Mouse (Mus musculus) central nervous system, embryonic 11.5 days (tissue): Measurements from ENCODE around the gene Tmprss12. TPM values are rescaled to one million over a fixed set of nuclear protein-coding genes. Genes with fewer than 3 reads are reported as not detected.

Experiments
- polyA plus RNA-seq: library from polyadenylated mRNA; depleted of rRNA; stranded (reverse); fragments of >200 nt; gene quantifications from 2 replicates; pipeline ENCODE4 v1.2.3, GENCODE M21; 2012; rRNA removed

The Tmprss12 gene
- not detected in 2 replicates for polyA plus RNA-seq

GRCm38 (mm10) chr15:100280626-100281025 is at the start of gene Tmprss12:
Gene Tmprss12, plus strand, starts transcription at chr15:100280837.

DNA sequence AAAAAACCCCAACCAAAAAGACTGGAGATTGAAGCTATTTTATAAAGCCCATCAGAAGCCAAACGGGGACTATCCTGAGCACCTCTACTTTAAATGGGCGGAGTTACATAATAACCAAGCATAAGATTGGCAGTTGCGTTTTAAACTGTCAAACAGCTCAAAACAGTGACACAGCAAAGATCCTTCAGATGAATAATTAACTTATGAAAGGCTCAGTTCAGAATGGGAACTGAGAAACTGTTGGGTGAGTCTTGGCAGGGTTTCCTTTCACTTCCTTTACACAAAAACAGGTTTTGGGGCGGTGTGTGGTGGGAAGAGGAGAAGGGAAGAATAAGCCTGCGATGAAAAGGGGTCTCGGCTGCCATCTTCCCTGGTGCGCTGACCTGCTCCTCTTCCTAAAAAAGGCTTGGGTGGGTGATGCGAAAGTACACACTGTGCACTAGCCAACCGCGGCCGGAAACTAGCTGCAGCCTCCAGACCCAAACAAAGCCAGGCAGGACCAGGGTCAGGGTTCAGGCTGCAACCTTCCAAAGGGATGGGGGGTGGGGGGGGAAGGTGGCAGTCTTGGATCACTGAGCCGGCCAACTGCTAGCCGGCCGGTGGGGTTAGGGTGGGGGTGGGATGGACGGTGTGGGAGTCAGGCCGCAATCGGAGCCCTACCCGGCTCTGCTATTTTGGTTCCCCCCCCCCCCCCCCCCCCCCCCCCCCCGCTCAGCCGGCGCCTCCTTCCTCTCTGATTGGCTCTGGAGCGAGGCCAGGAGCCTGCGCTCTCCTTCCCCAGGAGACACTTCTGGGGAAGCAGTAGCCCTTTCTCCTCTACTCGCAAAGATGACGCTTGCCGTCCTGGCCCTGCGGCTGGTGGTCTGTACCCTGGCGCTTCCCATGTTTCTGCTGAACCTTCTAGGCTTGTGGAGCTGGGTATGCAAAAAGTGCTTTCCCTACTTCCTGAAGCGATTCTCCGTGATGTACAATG is 23.7 kb downstream of the Tmprss12 start, which contains the start of gene Mettl7a1:
Gene Mettl7a1, plus strand, starts transcription at position 122 of the 973 bp plus-strand sequence.

DNA sequence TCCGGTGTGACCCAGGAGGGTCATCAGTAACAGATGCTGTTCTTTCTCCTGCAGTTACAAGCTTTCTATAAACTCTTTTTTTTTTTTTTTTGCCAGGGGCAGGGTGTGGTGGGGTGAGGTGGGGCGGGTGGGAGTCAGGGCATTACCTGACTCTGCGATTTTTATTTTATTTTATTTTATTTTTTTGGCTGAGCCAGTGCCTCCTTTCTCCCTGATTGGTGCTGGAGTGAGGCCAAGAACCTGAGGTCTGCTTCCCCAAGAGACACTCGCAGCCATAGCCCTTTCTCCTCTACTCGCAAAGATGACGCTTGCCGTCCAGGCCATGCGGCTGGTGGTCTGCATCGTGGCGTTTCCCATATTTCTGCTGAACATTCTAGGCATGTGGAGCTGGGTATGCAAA is 54.0 kb downstream of the Tmprss12 start, which contains the start of gene Mettl7a3:
Gene Mettl7a3, plus strand, starts transcription at position 301 of the 400 bp plus-strand sequence.

Other genes with a start within 250 kb of the Tmprss12 start
- 21.7 and 22.6 TPM in 2 replicates for gene Dip2b, start 242.2 kb upstream of the Tmprss12 start, polyA plus RNA-seq
- gene Atf1, start 53.0 kb upstream of the Tmprss12 start, polyA plus RNA-seq, result 34.1 and 35.2 TPM in 2 replicates
- 11.7 and 16.6 TPM in 2 replicates for gene Mettl7a1, start 23.3 kb downstream of the Tmprss12 start, polyA plus RNA-seq
- 0.06 and 0.16 TPM in 2 replicates for gene Mettl7a3, start 54.1 kb downstream of the Tmprss12 start, polyA plus RNA-seq
- gene Methig1, start 72.3 kb downstream of the Tmprss12 start, polyA plus RNA-seq, result 0.09 TPM in 1 of 2 replicates, not detected in the other
- gene Mettl7a2, start 72.4 kb downstream of the Tmprss12 start, polyA plus RNA-seq, result not detected in 2 replicates
- gene Higd1c, start 83.7 kb downstream of the Tmprss12 start, polyA plus RNA-seq, result 0.12 TPM in 1 of 2 replicates, not detected in the other
- gene Gm5475, start 141.3 kb downstream of the Tmprss12 start, polyA plus RNA-seq, result not detected in 2 replicates
- gene Slc11a2, start 144.2 kb downstream of the Tmprss12 start, polyA plus RNA-seq, result 23.9 and 31.8 TPM in 2 replicates
- 44.8 and 63.6 TPM in 2 replicates for gene Letmd1, start 188.2 kb downstream of the Tmprss12 start, polyA plus RNA-seq
- gene Csrnp2, start 214.7 kb downstream of the Tmprss12 start, polyA plus RNA-seq, result 21.6 TPM in 2 replicates